Mouse (Mus musculus) heart, adult 2 months (tissue): ENCODE measurements around the gene Lmntd2. TPM values are rescaled to one million over a fixed set of nuclear protein-coding genes. Genes with fewer than 3 reads are reported as not detected.

Experiments used
- DNase-seq, 2 experiments: peaks; one replicate each; pipeline ENCODE4 v3.0.0; 2021
- H3K27ac ChIP-seq: fragments of 200-600 bp; 2 replicates; pipeline ENCODE4 v1.8.1; 2022
- H3K27me3 ChIP-seq: fragments of 200-500 bp; 2 replicates; pipeline ENCODE4 v1.6.1; 2012; ENCODE audit warnings: mild to moderate bottlenecking, low read length, inconsistent platforms, mixed read lengths; ENCODE audit not compliant: control insufficient read depth, insufficient read depth
- H3K36me3 ChIP-seq: fragments of 200-500 bp; 2 replicates; pipeline ENCODE4 v1.6.1; 2012; ENCODE audit warnings: low read length, inconsistent platforms; ENCODE audit not compliant: control insufficient read depth, insufficient read depth
- H3K4me1 ChIP-seq: fragments of 200-500 bp; 2 replicates; pipeline ENCODE4 v1.6.1; 2011; ENCODE audit warnings: low read length; ENCODE audit not compliant: control insufficient read depth, insufficient read depth
- H3K4me3 ChIP-seq: fragments of 200-600 bp; 2 replicates; pipeline ENCODE4 v1.8.1; 2022
- H3K79me2 ChIP-seq: fragments of 200-500 bp; replicated peaks from 2 replicates; pipeline ENCODE4 v1.6.1; 2012; ENCODE audit warnings: mild to moderate bottlenecking, inconsistent platforms, low read length, moderate library complexity, mixed read lengths; ENCODE audit not compliant: control insufficient read depth, insufficient read depth
- H3K9ac ChIP-seq: fragments of 200-500 bp; 2 replicates; pipeline ENCODE4 v1.6.1; 2012; ENCODE audit warnings: low read depth, mild to moderate bottlenecking, control low read depth, inconsistent platforms, low read length, mixed read lengths
- CTCF ChIP-seq: fragments of 200-600 bp; IDR thresholded peaks from 2 replicates; pipeline ENCODE4 v1.8.1; 2022; ENCODE audit warnings: antibody characterized with exemption, mild to moderate bottlenecking, moderate library complexity
- EP300 ChIP-seq: fragments of 200-500 bp; IDR thresholded peaks from 2 replicates; pipeline ENCODE4 v1.6.1; 2011; ENCODE audit warnings: low read depth, low read length, control low read depth; ENCODE audit not compliant: insufficient read depth
- POLR2A ChIP-seq: fragments of 200-500 bp; IDR thresholded peaks from 2 replicates; pipeline ENCODE4 v1.6.1; 2011; ENCODE audit warnings: mild to moderate bottlenecking, low read depth, low read length, control low read depth; ENCODE audit not compliant: insufficient read depth
- WGBS: fragments of 180-500 bp; shearing (Covaris S2); methylation state at CpG from one replicate; pipeline ENCODE4 v1.1.7; 2018; 5-methylcytosine and 5-hydroxymethylcytosine counted together
- intact Hi-C: fragments of 180-260 bp; cut with DNase I; formaldehyde crosslinking; loops from one replicate; pipeline ENCODE4 v1.15.1; 2025
- polyA plus RNA-seq: library from polyadenylated mRNA; depleted of rRNA; stranded (reverse); fragments of >200 nt; gene quantifications from 2 replicates; pipeline ENCODE4 v1.2.3, GENCODE M21; 2012
- total RNA-seq, 2 experiments: library from RNA; stranded (reverse); gene quantifications; 2 replicates each; pipeline ENCODE4 v1.2.3; 2021

Lmntd2 gene
- total and polyA plus RNA-seq, 3 experiments, result 0.18 TPM; not detected in 2

DNA sequence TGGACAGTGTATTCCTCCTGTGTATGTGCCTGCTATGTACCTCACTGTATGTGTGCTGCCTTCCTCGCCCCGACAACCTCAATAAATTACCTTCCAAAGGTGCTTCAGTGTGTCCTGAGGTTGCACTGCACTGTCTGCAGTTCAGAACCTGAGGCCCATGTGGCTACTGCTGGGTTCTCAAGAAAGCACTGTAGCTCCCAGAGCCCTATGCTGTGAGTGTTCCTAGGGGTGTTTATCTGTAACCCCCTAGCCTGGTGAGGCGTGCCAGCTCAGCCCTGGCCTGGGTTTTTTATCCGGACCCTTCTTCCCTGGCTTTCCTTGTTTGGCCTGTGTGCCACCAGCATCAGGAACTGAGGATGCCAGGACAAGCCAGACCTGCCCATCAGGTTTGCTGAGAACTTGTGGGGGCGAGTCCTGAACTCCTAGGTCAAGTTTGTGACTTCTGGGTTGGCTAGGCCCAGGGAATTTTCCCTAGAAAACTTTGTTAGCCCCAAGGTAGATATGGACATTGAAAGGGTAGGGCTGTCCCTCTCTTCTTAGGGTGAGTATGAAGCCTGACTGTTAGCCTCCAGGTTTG is 4.8 kb upstream of the Lmntd2 start:
- Histone ChIP-seq H3K9ac (no peak overlapping the region), H3K4me3 (no peak overlapping the region), H3K36me3 (no peaks in the 10 kb centered on the region), H3K27ac (no peak overlapping the region), H3K79me2 (no peaks in the 10 kb centered on the region), H3K4me1 (peaks cover 9% of the 10 kb centered on the region), H3K27me3 (no peaks in the 10 kb centered on the region)
- no peak for DNase-seq
- 89% methylated on average over 5 of the region's 5 CpGs for WGBS
- TF ChIP-seq EP300 (no peak), POLR2A (no peak), CTCF (no peak)
- intact Hi-C loops, result no loop called here

DNA sequence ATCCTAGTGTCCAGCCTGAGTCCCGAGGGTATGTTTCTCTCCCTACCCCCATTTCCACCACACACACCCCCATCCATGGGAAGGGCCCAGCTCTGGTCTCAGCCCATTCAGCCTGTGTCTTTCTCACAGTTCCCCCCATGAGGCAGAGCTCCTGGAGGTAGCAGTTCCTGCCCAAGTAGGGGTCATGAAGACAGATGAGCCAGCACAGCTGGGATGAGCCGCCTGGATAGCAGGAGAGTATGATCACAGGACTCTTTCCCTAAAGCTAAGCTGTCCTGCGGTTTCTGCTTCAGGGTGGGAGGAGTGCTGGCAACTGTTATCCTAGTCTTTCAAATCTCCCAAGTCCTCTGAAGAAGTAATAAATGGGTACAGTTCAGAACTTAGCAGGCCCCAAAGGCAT is 4.3 kb upstream of the Lmntd2 start:
- Histone ChIP-seq H3K27ac (no peak overlapping the region), H3K27me3 (no peaks in the 10 kb centered on the region), H3K9ac (no peak overlapping the region), H3K36me3 (no peaks in the 10 kb centered on the region), H3K4me1 (peaks cover 9% of the 10 kb centered on the region), H3K4me3 (no peak overlapping the region), H3K79me2 (no peaks in the 10 kb centered on the region)
- TF ChIP-seq POLR2A (no peak), EP300 (no peak), CTCF (no peak)
- 76% methylated on average over 3 of the region's 3 CpGs for WGBS
- intact Hi-C loops, result no loop called here
- no peak for DNase-seq

DNA sequence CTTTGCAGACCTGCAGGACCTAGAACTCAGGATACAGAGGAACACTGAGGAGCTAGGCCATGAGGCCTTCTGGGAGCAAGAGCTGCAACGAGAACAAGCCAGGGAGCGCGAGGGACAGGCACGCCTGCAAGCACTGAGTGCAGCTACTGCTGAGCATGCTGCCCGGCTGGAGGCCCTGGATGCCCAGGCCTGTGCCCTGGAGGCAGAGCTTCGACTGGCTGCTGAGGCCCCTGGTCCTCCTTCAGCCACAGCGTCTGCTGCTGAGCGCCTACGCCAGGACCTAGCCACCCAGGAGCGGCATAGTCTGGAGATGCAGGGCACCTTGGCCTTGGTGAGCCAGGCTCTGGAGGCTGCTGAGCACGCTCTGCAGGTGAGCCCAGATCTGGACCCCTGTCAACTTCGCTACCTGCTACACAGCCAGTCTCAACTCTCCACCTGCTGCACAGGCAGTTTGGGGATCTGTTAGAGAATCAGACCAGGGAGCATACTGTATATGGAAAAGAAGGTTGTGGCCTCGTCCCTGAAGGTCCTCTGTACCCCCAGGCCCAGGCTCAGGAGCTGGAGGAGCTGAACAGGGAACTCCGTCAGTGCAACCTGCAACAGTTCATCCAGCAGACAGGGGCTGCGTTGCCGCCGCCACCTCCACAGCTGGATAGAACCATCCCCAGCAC is 3.6 kb upstream of the Lmntd2 start:
- H3K4me1 ChIP-seq, result peaks cover 8% of the 10 kb centered on the region
- no peak overlapping the region for H3K4me3 ChIP-seq
- H3K9ac ChIP-seq, result no peak overlapping the region
- no peak overlapping the region for H3K27ac ChIP-seq
- WGBS, result 95% methylated on average over 17 of the region's 17 CpGs
- TF ChIP-seq CTCF, result no peak
- no peak for TF ChIP-seq POLR2A
- TF ChIP-seq EP300, result no peak
- H3K79me2 ChIP-seq, result no peaks in the 10 kb centered on the region
- no peaks in the 10 kb centered on the region for H3K36me3 ChIP-seq
- no peak for DNase-seq
- intact Hi-C loops, result no loop called here
- no peaks in the 10 kb centered on the region for H3K27me3 ChIP-seq

DNA sequence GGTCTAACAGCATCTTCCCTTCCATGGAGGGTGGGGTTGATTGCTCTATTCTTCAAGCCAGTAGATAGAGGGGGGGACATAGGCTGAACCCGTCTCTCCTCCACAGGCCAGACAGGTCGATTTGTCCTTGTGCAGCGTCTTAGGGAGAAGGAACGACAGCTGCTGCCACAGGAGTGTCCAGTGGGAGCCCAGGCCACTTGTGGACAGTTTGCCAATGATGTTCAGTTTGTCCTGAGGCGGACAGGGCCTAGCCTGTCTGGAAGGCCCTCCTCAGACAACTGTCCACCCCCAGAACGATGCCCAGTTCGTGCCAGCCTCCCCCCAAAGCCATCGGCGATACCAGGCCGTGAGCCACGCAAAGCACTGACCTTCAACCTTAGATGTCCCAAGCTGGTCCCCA is 3.0 kb upstream of the Lmntd2 start:
- Histone ChIP-seq H3K27ac (no peak overlapping the region), H3K79me2 (no peaks in the 10 kb centered on the region), H3K4me1 (peaks cover 3% of the 10 kb centered on the region), H3K27me3 (no peaks in the 10 kb centered on the region), H3K36me3 (no peaks in the 10 kb centered on the region), H3K4me3 (no peak overlapping the region), H3K9ac (no peak overlapping the region)
- intact Hi-C loops, result no loop called here
- TF ChIP-seq CTCF, result no peak
- no peak for TF ChIP-seq EP300
- no peak for TF ChIP-seq POLR2A
- 87% methylated on average over 11 of the region's 11 CpGs for WGBS
- DNase-seq, result no peak

DNA sequence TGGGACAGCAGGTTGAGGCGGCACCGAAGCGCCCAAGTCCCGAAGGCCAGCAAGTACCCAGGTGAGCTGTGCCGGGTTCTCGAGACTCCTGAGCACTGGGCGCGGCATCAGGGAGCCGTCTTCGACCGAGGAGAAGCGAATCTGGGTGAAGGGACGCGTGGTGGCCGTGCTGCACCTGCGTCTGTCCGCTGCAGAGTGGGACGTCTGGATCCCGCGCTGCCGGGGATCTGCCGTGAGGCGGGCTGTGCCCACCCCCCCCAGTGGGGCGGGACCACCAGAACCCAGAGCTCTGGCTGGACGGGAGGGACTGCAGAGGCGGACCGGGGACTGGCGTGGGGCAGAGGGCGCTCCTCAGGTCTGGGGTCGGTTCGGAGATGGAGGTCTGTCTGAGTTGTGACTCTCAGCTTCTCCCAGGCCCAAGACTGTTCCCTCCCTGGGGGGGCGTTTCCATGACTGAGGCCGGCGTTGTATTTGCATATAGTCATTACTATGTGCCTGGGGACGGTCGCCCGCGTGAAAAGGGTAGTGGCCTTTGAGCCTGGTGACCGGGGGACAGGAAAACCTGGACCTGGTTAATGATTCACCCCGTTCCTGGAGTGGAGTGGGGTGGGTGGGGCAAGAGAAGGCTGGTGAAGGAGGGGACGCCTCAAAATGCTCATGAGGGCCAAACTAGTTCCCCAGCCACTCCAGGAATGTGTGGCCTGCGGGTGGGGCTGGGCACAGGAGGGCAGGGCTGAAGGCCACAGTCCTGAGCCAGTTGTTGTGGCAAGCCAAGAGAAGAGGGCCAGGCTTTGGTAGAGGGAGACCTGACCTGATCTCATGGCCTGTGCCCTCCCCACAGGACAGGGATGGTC is 2.2 kb upstream of the Lmntd2 start:
- TF ChIP-seq CTCF (no peak), POLR2A (no peak), EP300 (no peak)
- 2% methylated on average over 42 of the region's 42 CpGs for WGBS

More for the DNA sequence above, 2.2 kb upstream of the Lmntd2 start:
- intact Hi-C loops, result no loop called here
- peak overlapping the region; percentile 54 for H3K4me3 ChIP-seq
- no peaks in the 10 kb centered on the region for H3K79me2 ChIP-seq
- H3K4me1 ChIP-seq, result peaks cover 2% of the 10 kb centered on the region; the same call in 1 of the 2 replicates
- no peaks in the 10 kb centered on the region for H3K27me3 ChIP-seq
- H3K36me3 ChIP-seq, result no peaks in the 10 kb centered on the region
- no peak overlapping the region for H3K27ac ChIP-seq
- peak in 1 of 2 experiments; percentile 29 for DNase-seq
- peak overlapping the region; percentile 31 for H3K9ac ChIP-seq
